Mouse (Mus musculus): ENCODE results near the gene Herc4. TPM values are rescaled to one million over a fixed set of nuclear protein-coding genes. Genes with fewer than 3 reads are reported as not detected.
A peak's percentile ranks its signal among the peaks of the same experiment; 100 is the strongest.

Gene Herc4
- polyA plus RNA-seq, 1 experiment from 2014 or later: 29.5 TPM

- no peak overlapping the region for H3K4me3 ChIP-seq
- WGBS: 94% methylated on average over 2 of the region's 2 CpGs
- no peak overlapping the region for H3K4me2 ChIP-seq
- H3K4me1 ChIP-seq: no peaks in the 10 kb centered on the region
- peaks cover 3% of the 10 kb centered on the region; the same call in 1 of the 2 replicates for H3K36me3 ChIP-seq (replicated peaks)
- H3K27ac ChIP-seq: no peak overlapping the region
- H3K27me3 ChIP-seq (replicated peaks): no peaks in the 10 kb centered on the region
- no peaks in the 10 kb centered on the region for H3K9me3 ChIP-seq
- no peak for ATAC-seq (replicated peaks)
- H3K9ac ChIP-seq: no peak overlapping the region
Observed at GRCm38 (mm10) chr10:63267941-63268340, 24.3 kb downstream of the Herc4 start.

GRCm38 (mm10) chr10:63272401-63272800 is 28.8 kb downstream of the Herc4 start:
- no peak overlapping the region for H3K4me2 ChIP-seq
- peaks cover 11% of the 10 kb centered on the region for H3K36me3 ChIP-seq (replicated peaks)
- no peaks in the 10 kb centered on the region for H3K9me3 ChIP-seq
- no peak overlapping the region for H3K4me3 ChIP-seq
- H3K4me1 ChIP-seq: no peaks in the 10 kb centered on the region
- no peak overlapping the region for H3K27ac ChIP-seq
- no peak for ATAC-seq (replicated peaks)
- no peak overlapping the region for H3K9ac ChIP-seq
- H3K27me3 ChIP-seq (replicated peaks): no peaks in the 10 kb centered on the region

- Histone ChIP-seq H3K9ac (no peak overlapping the region), H3K4me1 (no peaks in the 10 kb centered on the region), H3K4me3 (no peak overlapping the region), H3K27ac (no peak overlapping the region), H3K36me3 (replicated peaks) (peaks cover 15% of the 10 kb centered on the region), H3K4me2 (no peak overlapping the region), H3K27me3 (replicated peaks) (no peaks in the 10 kb centered on the region), H3K9me3 (no peaks in the 10 kb centered on the region)
- no peak for ATAC-seq (replicated peaks)
- WGBS: 89% methylated on average over 5 of the region's 5 CpGs
Observed at GRCm38 (mm10) chr10:63272868-63273267, 29.3 kb downstream of the Herc4 start.

GRCm38 (mm10) chr10:63277010-63277409 is 33.4 kb downstream of the Herc4 start:
- no peak overlapping the region for H3K4me3 ChIP-seq
- no peak overlapping the region for H3K4me2 ChIP-seq
- H3K27me3 ChIP-seq (replicated peaks): no peaks in the 10 kb centered on the region
- ATAC-seq (replicated peaks): no peak
- H3K9ac ChIP-seq: no peak overlapping the region
- H3K9me3 ChIP-seq: no peaks in the 10 kb centered on the region
- WGBS: 92% methylated on average over 3 of the region's 3 CpGs
- H3K27ac ChIP-seq: no peak overlapping the region
- no peaks in the 10 kb centered on the region for H3K4me1 ChIP-seq
- H3K36me3 ChIP-seq (replicated peaks): peaks cover 22% of the 10 kb centered on the region

GRCm38 (mm10) chr10:63279851-63280250 is 36.2 kb downstream of the Herc4 start:
- Histone ChIP-seq H3K4me3 (no peak overlapping the region), H3K27me3 (replicated peaks) (no peaks in the 10 kb centered on the region), H3K4me1 (no peaks in the 10 kb centered on the region), H3K9ac (no peak overlapping the region), H3K9me3 (no peaks in the 10 kb centered on the region), H3K4me2 (no peak overlapping the region), H3K36me3 (replicated peaks) (peaks cover 25% of the 10 kb centered on the region; the same call in 1 of the 2 replicates), H3K27ac (no peak overlapping the region)
- WGBS: 91% methylated on average over 3 of the region's 3 CpGs
- ATAC-seq (replicated peaks): no peak

- no peak overlapping the region for H3K4me3 ChIP-seq
- H3K27me3 ChIP-seq (replicated peaks): no peaks in the 10 kb centered on the region
- no peak overlapping the region for H3K27ac ChIP-seq
- H3K4me1 ChIP-seq: no peaks in the 10 kb centered on the region
- no peak overlapping the region for H3K9ac ChIP-seq
- peaks cover 24% of the 10 kb centered on the region; the same call in 1 of the 2 replicates for H3K36me3 ChIP-seq (replicated peaks)
- H3K9me3 ChIP-seq: no peaks in the 10 kb centered on the region
- WGBS: 89% methylated on average over 4 of the region's 4 CpGs
- no peak overlapping the region for H3K4me2 ChIP-seq
- ATAC-seq (replicated peaks): no peak
Observed at GRCm38 (mm10) chr10:63282417-63282816, 38.8 kb downstream of the Herc4 start.

- Histone ChIP-seq H3K4me2 (no peak overlapping the region), H3K4me3 (no peak overlapping the region), H3K4me1 (no peaks in the 10 kb centered on the region), H3K27me3 (replicated peaks) (no peaks in the 10 kb centered on the region), H3K9me3 (no peaks in the 10 kb centered on the region), H3K27ac (no peak overlapping the region), H3K36me3 (replicated peaks) (peaks cover 25% of the 10 kb centered on the region; the same call in 1 of the 2 replicates), H3K9ac (no peak overlapping the region)
- ATAC-seq (replicated peaks): no peak
- 89% methylated on average over 7 of the region's 7 CpGs for WGBS
Observed at GRCm38 (mm10) chr10:63282846-63283245, 39.2 kb downstream of the Herc4 start.

GRCm38 (mm10) chr10:63302356-63302755 is 58.7 kb downstream of the Herc4 start:
- WGBS: 95% methylated on average over 2 of the region's 2 CpGs
- Histone ChIP-seq H3K27ac (no peak overlapping the region), H3K9me3 (no peaks in the 10 kb centered on the region), H3K36me3 (replicated peaks) (peaks cover 13% of the 10 kb centered on the region), H3K4me2 (no peak overlapping the region), H3K4me3 (no peak overlapping the region), H3K9ac (no peak overlapping the region), H3K4me1 (no peaks in the 10 kb centered on the region), H3K27me3 (replicated peaks) (no peaks in the 10 kb centered on the region)
- no peak for ATAC-seq (replicated peaks)

- 42% methylated on average over 10 of the region's 10 CpGs for WGBS
- Histone ChIP-seq H3K4me2 (no peak overlapping the region), H3K4me1 (no peaks in the 10 kb centered on the region), H3K9ac (no peak overlapping the region), H3K27ac (no peak overlapping the region), H3K27me3 (replicated peaks) (no peaks in the 10 kb centered on the region), H3K9me3 (no peaks in the 10 kb centered on the region), H3K36me3 (replicated peaks) (peaks cover 20% of the 10 kb centered on the region), H3K4me3 (no peak overlapping the region)
- ATAC-seq (replicated peaks): 0 out of 2 replicates have a peak, but pooled peaks have one; percentile 45
Observed at GRCm38 (mm10) chr10:63308582-63309366, 65.2 kb downstream of the Herc4 start.

GRCm38 (mm10) chr10:63313726-63314125 is 70.1 kb downstream of the Herc4 start:
- H3K4me1 ChIP-seq: no peaks in the 10 kb centered on the region
- H3K4me3 ChIP-seq: no peak overlapping the region
- no peaks in the 10 kb centered on the region for H3K9me3 ChIP-seq
- no peak overlapping the region for H3K27ac ChIP-seq
- peaks cover 26% of the 10 kb centered on the region for H3K36me3 ChIP-seq (replicated peaks)
- H3K9ac ChIP-seq: no peak overlapping the region
- ATAC-seq (replicated peaks): no peak
- 100% methylated on average over 1 of the region's 1 CpGs for WGBS
- no peak overlapping the region for H3K4me2 ChIP-seq
- no peaks in the 10 kb centered on the region for H3K27me3 ChIP-seq (replicated peaks)

GRCm38 (mm10) chr10:63327091-63327490 is 83.5 kb downstream of the Herc4 start:
- Histone ChIP-seq H3K27me3 (replicated peaks) (no peaks in the 10 kb centered on the region), H3K4me1 (no peaks in the 10 kb centered on the region), H3K9me3 (no peaks in the 10 kb centered on the region), H3K9ac (no peak overlapping the region), H3K36me3 (replicated peaks) (peaks cover 28% of the 10 kb centered on the region), H3K4me2 (no peak overlapping the region), H3K4me3 (no peak overlapping the region), H3K27ac (no peak overlapping the region)
- WGBS: 98% methylated on average over 1 of the region's 1 CpGs
- ATAC-seq (replicated peaks): no peak

GRCm38 (mm10) chr10:63336901-63337300 is 93.3 kb downstream of the Herc4 start:
- ATAC-seq (replicated peaks): no peak
- WGBS: 61% methylated on average over 13 of the region's 13 CpGs
- peak overlapping the region; percentile 13; the same call in 1 of the 2 replicates for H3K9ac ChIP-seq

GRCm38 (mm10) chr10:63337326-63337725 is 93.7 kb downstream of the Herc4 start:
- peak overlapping the region; percentile 85 for H3K4me2 ChIP-seq
- no peak for ATAC-seq (replicated peaks)
- peak overlapping the region; percentile 90 for H3K4me3 ChIP-seq
- H3K36me3 ChIP-seq (replicated peaks): no peaks in the 10 kb centered on the region
- H3K4me1 ChIP-seq: peaks cover 25% of the 10 kb centered on the region
- H3K9ac ChIP-seq: 0 out of 2 replicates have a peak overlapping the region, but pooled peaks have one; percentile 25
- 30% methylated on average over 5 of the region's 5 CpGs for WGBS
- H3K27me3 ChIP-seq (replicated peaks): no peaks in the 10 kb centered on the region
- no peaks in the 10 kb centered on the region for H3K9me3 ChIP-seq
- H3K27ac ChIP-seq: no peak overlapping the region

More at GRCm38 (mm10) chr10:63336901-63337300, 93.3 kb downstream of the Herc4 start:
- H3K9me3 ChIP-seq: no peaks in the 10 kb centered on the region
- no peaks in the 10 kb centered on the region for H3K36me3 ChIP-seq (replicated peaks)
- H3K27me3 ChIP-seq (replicated peaks): no peaks in the 10 kb centered on the region
- H3K27ac ChIP-seq: no peak overlapping the region
- H3K4me1 ChIP-seq: peaks cover 25% of the 10 kb centered on the region
- H3K4me2 ChIP-seq: peak overlapping the region; percentile 85
- H3K4me3 ChIP-seq: peak overlapping the region; percentile 90
